Mouse (Mus musculus): Measurements from ENCODE around the gene Lmx1b.

- TF ChIP-seq E2F4 (IDR thresholded peaks at IDR 0.05; ENCODE audit: insufficient read depth) (no peak), TCF12 (IDR thresholded peaks at IDR 0.05; ENCODE audit: insufficient read depth, poor library complexity, severe bottlenecking) (no peak), MYOG (IDR thresholded peaks at IDR 0.05; ENCODE audit: control insufficient read depth in 1 of 3, insufficient read depth in 1 of 3, insufficient read length in 2 of 3, low read depth in 2 of 3) (no peak), POLR2A (IDR thresholded peaks at IDR 0.05; ENCODE audit: insufficient read length, low read depth) (no peak)
Measured at GRCm38 (mm10) chr2:33659288-33659629, 18.9 kb upstream of the Lmx1b start.

Measured in myocyte (in vitro differentiated cells).